Mouse (Mus musculus) testis, adult 2 months (tissue): ENCODE measurements around the gene Zpr1.

Source experiments
- CTCF ChIP-seq: fragments of 200-500 bp; IDR thresholded peaks from 2 replicates; pipeline ENCODE4 v1.5.1; 2012; ENCODE audit warnings: low read depth, mild to moderate bottlenecking, inconsistent platforms, low read length, moderate library complexity; ENCODE audit not compliant: control insufficient read depth, insufficient read depth, insufficient replicate concordance
- POLR2A ChIP-seq: fragments of 200-500 bp; IDR thresholded peaks from 2 replicates; pipeline ENCODE4 v1.6.1; 2012; ENCODE audit warnings: low read depth, mild to moderate bottlenecking, inconsistent platforms, low read length, moderate library complexity; ENCODE audit not compliant: control insufficient read depth

- TF ChIP-seq POLR2A (no peak), CTCF (no peak)
These were observed 48.8 kb upstream of the Zpr1 start for GRCm38 (mm10) chr9:46224101-46224500.
